Mouse (Mus musculus) liver, postnatal 0 days (tissue): ENCODE measurements at regions not wholly inside any gene's neighbourhood (a gene's known extent, or its start where the extent isn't known, plus 50 kb on each side); places are given as distances from the start of the nearest gene placed in this dataset.
"Not testable (repeated sequence)": the region's sequence is repeated elsewhere in the genome, so short reads cannot be mapped to it uniquely, and the experiment has no call there.

Source experiments
- CTCF ChIP-seq: sonication (generic); IDR thresholded peaks from 2 replicates; pipeline ENCODE4 v1.5.1; 2016; ENCODE audit warnings: antibody characterized with exemption, low read depth
- EP300 ChIP-seq: IDR thresholded peaks from 2 replicates; pipeline ENCODE4 v1.6.1; 2016; ENCODE audit warnings: antibody characterized with exemption, low read depth, mild to moderate bottlenecking

- not testable (repeated sequence) for TF ChIP-seq CTCF, EP300
Measured at GRCm38 (mm10) chr12:115158717-115159232, 888.7 kb upstream of the Zfp386 start.
